Mouse (Mus musculus) MEL (cell line): ENCODE results near the gene Opcml. TPM values are rescaled to one million over a fixed set of nuclear protein-coding genes. Genes with fewer than 3 reads are reported as not detected.

Experiments used
- DNase-seq: peaks from one replicate; pipeline ENCODE4 v3.0.0; 2011; ENCODE audit warnings: low read depth, low spot score
- H3K27ac ChIP-seq: 2 replicates; pipeline ENCODE4 v1.5.1; 2012; ENCODE audit warnings: low read depth, mild to moderate bottlenecking, control low read depth, low read length, moderate library complexity; ENCODE audit not compliant: control insufficient read depth
- H3K27me3 ChIP-seq, 2 experiments: fragments of 150-350 bp in 1 of 2; sonication (generic) in 1 of 2; 2 replicates each; pipeline ENCODE4 v1.6.1; 2012; ENCODE audit warnings: low read length in 2 of 2, mild to moderate bottlenecking in 2 of 2, improper control_type of control experiment in 1 of 2, moderate library complexity in 1 of 2; ENCODE audit not compliant: insufficient read depth in 2 of 2, control insufficient read depth in 1 of 2
- H3K36me3 ChIP-seq, 2 experiments: 2 replicates each; pipeline ENCODE4 v1.6.1; 2012 to 2014; ENCODE audit warnings: low read length in 2 of 2, improper control_type of control experiment in 1 of 2, inconsistent platforms in 1 of 2, mild to moderate bottlenecking in 1 of 2; ENCODE audit not compliant: insufficient read depth in 2 of 2, control insufficient read depth in 1 of 2
- H3K4me1 ChIP-seq, 2 experiments: fragments of 150-350 bp in 1 of 2; sonication (generic) in 1 of 2; 2 replicates each; pipeline ENCODE4 v1.6.1; 2012; ENCODE audit warnings: low read length in 2 of 2, improper control_type of control experiment in 1 of 2, mild to moderate bottlenecking in 1 of 2; ENCODE audit not compliant: insufficient read depth in 2 of 2, control insufficient read depth in 1 of 2
- H3K4me3 ChIP-seq, 2 experiments: fragments of 150-350 bp in 1 of 2; sonication (generic) in 1 of 2; 2 replicates each; pipeline ENCODE4 v1.5.1; 2012; ENCODE audit warnings: low read depth in 2 of 2, low read length in 2 of 2, mild to moderate bottlenecking in 2 of 2, moderate library complexity in 2 of 2, control low read depth in 1 of 2, improper control_type of control experiment in 1 of 2; ENCODE audit not compliant: control insufficient read depth in 1 of 2, insufficient read depth in 1 of 2
- H3K79me2 ChIP-seq: 2 replicates; pipeline ENCODE4 v1.6.1; 2012; ENCODE audit warnings: mild to moderate bottlenecking, low read length, moderate library complexity; ENCODE audit not compliant: control insufficient read depth, poor library complexity, insufficient read depth
- H3K9ac ChIP-seq: 2 replicates; pipeline ENCODE4 v1.6.1; 2012; ENCODE audit warnings: low read depth, mild to moderate bottlenecking, control low read depth, low read length, moderate library complexity; ENCODE audit not compliant: control insufficient read depth, poor library complexity, severe bottlenecking
- H3K9me3 ChIP-seq: fragments of 150-350 bp; sonication (generic); replicated peaks from 2 replicates; pipeline ENCODE4 v1.6.1; 2012; ENCODE audit warnings: mild to moderate bottlenecking, low read length, improper control_type of control experiment, moderate library complexity; ENCODE audit not compliant: insufficient read depth
- BHLHE40 ChIP-seq: IDR thresholded peaks from 2 replicates; pipeline ENCODE4 v1.6.1; 2012; ENCODE audit warnings: low read depth, mild to moderate bottlenecking, inconsistent platforms, low read length, improper control_type of control experiment, borderline replicate concordance
- E2F4 ChIP-seq: IDR thresholded peaks from 2 replicates; pipeline ENCODE4 v1.6.1; 2011; ENCODE audit warnings: low read depth, low read length, improper control_type of control experiment, borderline replicate concordance
- ELF1 ChIP-seq: IDR thresholded peaks from 2 replicates; pipeline ENCODE4 v1.6.1; 2014; ENCODE audit warnings: low read depth, mild to moderate bottlenecking, inconsistent platforms, low read length, improper control_type of control experiment, moderate library complexity
- ETS1 ChIP-seq: IDR thresholded peaks from 2 replicates; pipeline ENCODE4 v1.6.1; 2012; ENCODE audit warnings: low read depth, mild to moderate bottlenecking, inconsistent platforms, low read length, improper control_type of control experiment, moderate library complexity
- JUND ChIP-seq: IDR thresholded peaks from 2 replicates; pipeline ENCODE4 v1.6.1; 2011; ENCODE audit warnings: low read depth, mild to moderate bottlenecking, improper control_type of control experiment, low read length
- KAT2A ChIP-seq: conservative IDR thresholded peaks from 2 replicates; pipeline ENCODE4 v1.6.1; 2012; ENCODE audit warnings: low read depth, low read length, improper control_type of control experiment, inconsistent platforms
- MAFK ChIP-seq: IDR thresholded peaks from 2 replicates; pipeline ENCODE4 v1.6.1; 2011; ENCODE audit warnings: low read depth, mild to moderate bottlenecking, low read length, improper control_type of control experiment, borderline replicate concordance
- MAZ ChIP-seq: IDR thresholded peaks from 2 replicates; pipeline ENCODE4 v1.6.1; 2012; ENCODE audit warnings: low read depth, mild to moderate bottlenecking, inconsistent platforms, low read length, improper control_type of control experiment
- MXI1 ChIP-seq: IDR thresholded peaks from 2 replicates; pipeline ENCODE4 v1.6.1; 2011; ENCODE audit warnings: mild to moderate bottlenecking, low read depth, low read length, improper control_type of control experiment
- NRF1 ChIP-seq: IDR thresholded peaks from 2 replicates; pipeline ENCODE4 v1.6.1; 2014; ENCODE audit warnings: low read depth, mild to moderate bottlenecking, inconsistent platforms, low read length, improper control_type of control experiment, moderate library complexity; ENCODE audit not compliant: poor library complexity, insufficient read depth, severe bottlenecking
- POLR2AphosphoS2 ChIP-seq: IDR thresholded peaks from 2 replicates; pipeline ENCODE4 v1.6.1; 2011; ENCODE audit warnings: low read length, improper control_type of control experiment
- POLR2AphosphoS5 ChIP-seq: IDR thresholded peaks from 2 replicates; pipeline ENCODE4 v1.6.1; 2012; ENCODE audit warnings: low read depth, borderline replicate concordance, mild to moderate bottlenecking, inconsistent platforms, low read length, moderate library complexity, mixed read lengths
- RCOR1 ChIP-seq: IDR thresholded peaks from 2 replicates; pipeline ENCODE4 v1.6.1; 2012; ENCODE audit warnings: low read depth, mild to moderate bottlenecking, inconsistent platforms, low read length, improper control_type of control experiment
- SIN3A ChIP-seq: IDR thresholded peaks from 2 replicates; pipeline ENCODE4 v1.6.1; 2012; ENCODE audit warnings: low read length, improper control_type of control experiment, inconsistent platforms
- SMC3 ChIP-seq: IDR thresholded peaks from 2 replicates; pipeline ENCODE4 v1.6.1; 2011; ENCODE audit warnings: low read depth, low read length, improper control_type of control experiment
- TAL1 ChIP-seq: IDR thresholded peaks from 2 replicates; pipeline ENCODE4 v1.6.1; 2012; ENCODE audit warnings: mild to moderate bottlenecking, inconsistent platforms, low read length, moderate library complexity, mixed read lengths
- TBP ChIP-seq: IDR thresholded peaks from 2 replicates; pipeline ENCODE4 v1.8.0; 2011; ENCODE audit warnings: low read depth, low read length, improper control_type of control experiment
- UBTF ChIP-seq: IDR thresholded peaks from 2 replicates; pipeline ENCODE4 v1.6.1; 2012; ENCODE audit warnings: low read depth, mild to moderate bottlenecking, inconsistent platforms, low read length, improper control_type of control experiment, moderate library complexity, borderline replicate concordance; ENCODE audit not compliant: insufficient read depth
- USF2 ChIP-seq, 2 experiments: IDR thresholded peaks; 2 replicates each; pipeline ENCODE4 v1.6.1; 2011 to 2012; ENCODE audit warnings: improper control_type of control experiment in 2 of 2, low read length in 2 of 2, borderline replicate concordance in 1 of 2, inconsistent platforms in 1 of 2, low read depth in 1 of 2, mild to moderate bottlenecking in 1 of 2; ENCODE audit not compliant: insufficient read depth in 1 of 2
- ZMIZ1 ChIP-seq: IDR thresholded peaks from 2 replicates; pipeline ENCODE4 v1.6.1; 2012; ENCODE audit warnings: low read depth, mild to moderate bottlenecking, inconsistent platforms, low read length, improper control_type of control experiment, moderate library complexity
- polyA plus RNA-seq, 2 experiments: library from polyadenylated mRNA; stranded (reverse) in 1 of 2; unstranded in 1 of 2; fragments of >175 nt in 1 of 2; fragments of >200 nt in 1 of 2; gene quantifications; 2 replicates each; pipeline versions ENCODE4 v1.2.1 to v1.2.4; 2012; ENCODE audit warnings: low replicate concordance in 2 of 2, low read depth in 1 of 2; ENCODE audit not compliant: insufficient read length in 2 of 2, insufficient read depth in 1 of 2, missing spikeins in 1 of 2
- total RNA-seq: library from RNA; depleted of rRNA; stranded (reverse); fragments of 300-350 nt; gene quantifications from 2 replicates; pipeline ENCODE4 v1.2.3, GENCODE M21; 2012

Opcml gene
- total and polyA plus RNA-seq, 3 experiments: not detected

DNA sequence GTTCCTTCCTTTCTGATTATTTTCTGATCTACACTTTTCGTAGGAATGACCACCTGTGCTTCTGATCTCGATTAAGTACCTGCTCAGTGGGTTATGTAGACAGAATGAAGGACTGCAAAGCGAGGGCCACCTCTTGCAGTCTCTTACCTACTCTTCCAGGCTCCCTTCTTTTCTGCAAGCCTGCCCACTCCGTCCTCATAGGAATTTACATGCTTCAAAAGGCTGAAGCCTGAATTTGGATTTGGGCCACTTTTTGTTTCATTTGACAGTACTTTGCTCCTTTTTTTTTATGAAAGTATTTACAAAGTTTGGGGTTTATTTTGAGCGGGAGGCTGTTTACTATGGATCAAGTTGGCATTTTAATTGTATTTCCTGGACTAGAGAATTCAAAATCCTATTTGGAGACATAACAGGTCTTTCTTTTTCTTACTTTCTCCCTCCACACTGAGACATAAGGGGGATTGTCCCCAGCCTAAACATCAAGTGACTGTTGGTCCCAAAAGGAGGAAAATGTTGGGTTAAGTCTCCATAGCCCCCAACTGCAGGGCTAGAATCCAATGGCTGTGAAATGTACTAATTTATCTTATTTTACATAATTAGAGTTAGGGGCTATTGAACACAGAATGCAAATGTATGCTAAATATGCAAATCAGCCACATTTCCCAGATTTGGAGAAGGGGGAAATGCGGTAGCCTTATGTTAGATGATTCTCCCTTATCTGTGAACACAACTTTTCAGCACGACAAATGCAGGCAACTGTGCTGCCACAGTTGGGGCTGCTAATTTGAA, 667.6 kb downstream of the Opcml start:
- H3K4me1 ChIP-seq: no peaks in the 10 kb centered on the region
- H3K27ac ChIP-seq: no peak overlapping the region
- no peak for TF ChIP-seq MAFK
- no peaks in the 10 kb centered on the region for H3K27me3 ChIP-seq
- no peak for DNase-seq
- H3K9me3 ChIP-seq: no peaks in the 10 kb centered on the region
- no peak overlapping the region for H3K9ac ChIP-seq
- H3K79me2 ChIP-seq: no peaks in the 10 kb centered on the region
- H3K4me3 ChIP-seq: no peak overlapping the region
- H3K36me3 ChIP-seq: no peaks in the 10 kb centered on the region

DNA sequence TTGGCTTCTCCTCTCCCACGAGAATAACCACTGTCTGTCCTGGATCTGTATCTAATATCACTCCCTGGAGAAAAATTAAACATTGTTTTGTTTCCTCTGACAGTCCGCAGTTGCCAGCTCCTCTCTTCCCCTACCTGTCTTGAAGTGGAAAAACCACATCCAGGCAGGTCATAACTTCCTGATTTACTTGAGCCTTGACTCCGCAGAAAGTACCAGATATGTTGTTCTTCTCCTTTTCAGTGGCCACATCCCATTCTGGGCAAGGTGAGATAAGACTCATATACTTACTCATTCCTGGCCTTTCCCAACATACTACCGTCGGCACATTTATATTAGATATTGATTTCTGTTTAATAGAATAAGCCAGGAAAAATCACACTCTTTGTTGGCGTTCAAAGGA, 673.0 kb downstream of the Opcml start:
- no peaks in the 10 kb centered on the region for H3K36me3 ChIP-seq

DNA sequence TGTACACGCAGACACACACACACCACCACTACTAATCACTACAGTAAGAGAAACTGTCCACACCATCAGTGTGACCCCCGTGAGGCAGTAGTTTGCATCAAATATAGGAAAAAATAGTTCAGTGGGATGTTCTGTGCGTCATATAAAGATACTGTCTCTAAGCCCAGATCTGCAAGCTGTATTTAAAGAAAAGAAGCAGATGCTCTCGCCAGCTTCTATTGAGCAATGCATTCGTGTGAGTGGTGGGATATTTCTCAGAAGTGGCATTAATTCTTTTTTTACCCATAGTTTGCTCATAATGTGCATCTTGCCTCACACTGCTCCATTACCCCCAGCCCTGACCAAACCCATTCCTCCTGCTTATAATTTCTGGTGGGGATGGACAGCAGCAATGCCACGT, 678.8 kb downstream of the Opcml start:
- Histone ChIP-seq H3K9me3 (no peaks in the 10 kb centered on the region), H3K4me3 (no peak overlapping the region), H3K36me3 (no peaks in the 10 kb centered on the region), H3K27me3 (no peaks in the 10 kb centered on the region), H3K9ac (no peak overlapping the region), H3K27ac (no peak overlapping the region), H3K4me1 (no peaks in the 10 kb centered on the region), H3K79me2 (no peaks in the 10 kb centered on the region)
- DNase-seq: no peak
- no peak for TF ChIP-seq TBP
- no peak for TF ChIP-seq E2F4
- TF ChIP-seq USF2 (IDR thresholded peaks at IDR 0.05; ENCODE audit: borderline replicate concordance in 1 of 2, insufficient read depth in 1 of 2, low read depth in 1 of 2, low read length in 2 of 2): no peak
- TF ChIP-seq NRF1: no peak
- TF ChIP-seq ETS1: no peak
- TF ChIP-seq MAZ: no peak
- no peak for TF ChIP-seq BHLHE40
- no peak for TF ChIP-seq SMC3
- TF ChIP-seq TAL1: no peak
- no peak for TF ChIP-seq POLR2AphosphoS5
- no peak for TF ChIP-seq RCOR1

More for the DNA sequence above, 673.0 kb downstream of the Opcml start:
- Histone ChIP-seq H3K4me1 (no peaks in the 10 kb centered on the region), H3K27me3 (no peaks in the 10 kb centered on the region), H3K27ac (no peak overlapping the region), H3K4me3 (no peak overlapping the region), H3K9ac (no peak overlapping the region)
- TF ChIP-seq KAT2A (no peak), ETS1 (no peak), JUND (no peak), E2F4 (no peak), MXI1 (no peak), UBTF (no peak), MAZ (no peak), ELF1 (no peak), SIN3A (no peak), BHLHE40 (no peak), POLR2AphosphoS2 (no peak), ZMIZ1 (no peak)
- TF ChIP-seq, all 39 proteins: peak for 0
- Histone ChIP-seq H3K79me2 (no peaks in the 10 kb centered on the region), H3K9me3 (no peaks in the 10 kb centered on the region)
- no peak for DNase-seq
